Mouse (Mus musculus) olfactory bulb, adult 2 months (tissue): ENCODE data around the gene Lypla2. TPM values are rescaled to one million over a fixed set of nuclear protein-coding genes. Genes with fewer than 3 reads are reported as not detected.
A peak's percentile ranks its signal among the peaks of the same experiment; 100 is the strongest.
"Not testable (repeated sequence)": the region's sequence is repeated elsewhere in the genome, so short reads cannot be mapped to it uniquely, and the experiment has no call there.

Experiments
- H3K27ac ChIP-seq: fragments of 200-500 bp; 2 replicates; pipeline ENCODE4 v1.5.1; 2012; ENCODE audit warnings: low read depth, low read length; ENCODE audit not compliant: insufficient read depth
- H3K4me1 ChIP-seq: fragments of 200-500 bp; 2 replicates; pipeline ENCODE4 v1.6.1; 2012; ENCODE audit warnings: low read length; ENCODE audit not compliant: control insufficient read depth, insufficient read depth
- H3K4me3 ChIP-seq: fragments of 200-500 bp; 2 replicates; pipeline ENCODE4 v1.5.1; 2012; ENCODE audit warnings: mild to moderate bottlenecking, low read depth, low read length, moderate library complexity; ENCODE audit not compliant: insufficient read depth
- CTCF ChIP-seq: fragments of 200-500 bp; IDR thresholded peaks from 2 replicates; pipeline ENCODE4 v1.5.1; 2012; ENCODE audit warnings: low read depth, mild to moderate bottlenecking, low read length, moderate library complexity; ENCODE audit not compliant: insufficient read depth
- POLR2A ChIP-seq: fragments of 200-500 bp; IDR thresholded peaks from 2 replicates; pipeline ENCODE4 v1.6.1; 2012; ENCODE audit warnings: mild to moderate bottlenecking, low read depth, low read length, moderate library complexity; ENCODE audit not compliant: insufficient read depth
- WGBS: fragments of 180-500 bp; shearing (Covaris S2); methylation state at CpG from one replicate; pipeline ENCODE4 v1.1.7; 2018; 5-methylcytosine and 5-hydroxymethylcytosine counted together
- polyA plus RNA-seq: library from polyadenylated mRNA; stranded (reverse); fragments of >200 nt; gene quantifications from 2 replicates; pipeline ENCODE4 v1.2.4, GENCODE M21; 2012; ENCODE audit warnings: low replicate concordance; ENCODE audit not compliant: missing spikeins, insufficient read depth, insufficient read length

Lypla2 gene
- polyA plus RNA-seq, 1 experiment = not detected

GRCm38 (mm10) chr4:135981524-135982063, 9.2 kb upstream of the Lypla2 start:
- Histone ChIP-seq H3K27ac (no peak overlapping the region), H3K4me1 (peaks cover 3% of the 10 kb centered on the region), H3K4me3 (no peak overlapping the region)
- 29% methylated on average over 7 of the region's 7 CpGs for WGBS
- TF ChIP-seq POLR2A (no peak), CTCF (no peak)

- not testable (repeated sequence) for H3K27ac ChIP-seq, H3K4me3 ChIP-seq, H3K4me1 ChIP-seq
- 91% methylated on average over 5 of the region's 5 CpGs for WGBS
Measured at GRCm38 (mm10) chr4:135980223-135980622, 7.8 kb upstream of the Lypla2 start.

- TF ChIP-seq POLR2A (no peak), CTCF (no peak)
- Histone ChIP-seq H3K4me3 (no peak overlapping the region), H3K27ac (no peak overlapping the region), H3K4me1 (peaks cover 8% of the 10 kb centered on the region)
- 94% methylated on average over 12 of the region's 12 CpGs for WGBS
Measured at GRCm38 (mm10) chr4:135976146-135976545, 3.7 kb upstream of the Lypla2 start.

GRCm38 (mm10) chr4:135972911-135973811, 735 bp upstream of the Lypla2 start:
- Histone ChIP-seq H3K4me3 (peak overlapping the region; percentile 84), H3K27ac (peak overlapping the region; percentile 64), H3K4me1 (peaks cover 20% of the 10 kb centered on the region)
- TF ChIP-seq POLR2A (no peak), CTCF (no peak)
- WGBS = 45% methylated on average over 13 of the region's 13 CpGs

GRCm38 (mm10) chr4:135971805-135972555, 446 bp downstream of the Lypla2 start:
- peak overlapping the region; percentile 84 for H3K4me3 ChIP-seq
- peaks cover 20% of the 10 kb centered on the region for H3K4me1 ChIP-seq
- TF ChIP-seq CTCF (no peak), POLR2A (no peak; the same call in 1 of the 2 replicates)
- H3K27ac ChIP-seq = no peak overlapping the region
- WGBS = 1% methylated on average over 35 of the region's 35 CpGs

- TF ChIP-seq CTCF = no peak
- TF ChIP-seq POLR2A = no peak
- 84% methylated on average over 11 of the region's 11 CpGs for WGBS
- H3K27ac ChIP-seq = no peak overlapping the region
- H3K4me1 ChIP-seq = peaks cover 20% of the 10 kb centered on the region
- H3K4me3 ChIP-seq = no peak overlapping the region
Measured at GRCm38 (mm10) chr4:135970585-135970984, 1.8 kb downstream of the Lypla2 start.

GRCm38 (mm10) chr4:135969070-135969750, 3.2 kb downstream of the Lypla2 start:
- H3K4me3 ChIP-seq = no peak overlapping the region
- 88% methylated on average over 13 of the region's 13 CpGs for WGBS
- H3K4me1 ChIP-seq = peaks cover 30% of the 10 kb centered on the region
- no peak overlapping the region for H3K27ac ChIP-seq
- TF ChIP-seq CTCF (no peak), POLR2A (0 out of 2 replicates have a peak, but pooled peaks have one; percentile 18)

GRCm38 (mm10) chr4:135968271-135968869, 4.1 kb downstream of the Lypla2 start:
- 78% methylated on average over 19 of the region's 19 CpGs for WGBS
- H3K4me1 ChIP-seq = peaks cover 33% of the 10 kb centered on the region
- no peak overlapping the region for H3K4me3 ChIP-seq
- TF ChIP-seq CTCF = no peak
- TF ChIP-seq POLR2A = no peak
- H3K27ac ChIP-seq = no peak overlapping the region
